Mouse (Mus musculus): ENCODE results near the gene Pde4a.
"Not testable (repeated sequence)": the region's sequence is repeated elsewhere in the genome, so short reads cannot be mapped to it uniquely, and the experiment has no call there.

Gene Pde4a

GRCm38 (mm10) chr9:21241343-21241742 lies 75.8 kb downstream of the Pde4a start:
- in situ Hi-C loops (cut with MboI; ENCODE audit: low sequenced_read_pairs): no loop called here

- in situ Hi-C loops (cut with MboI; ENCODE audit: low sequenced_read_pairs): no loop called here
These were observed 78.4 kb downstream of the Pde4a start for GRCm38 (mm10) chr9:21243826-21244427.

GRCm38 (mm10) chr9:21244428-21245112 lies 79.1 kb downstream of the Pde4a start:
- in situ Hi-C loops (cut with MboI; ENCODE audit: low sequenced_read_pairs): no loop called here

GRCm38 (mm10) chr9:21245113-21245487 lies 79.6 kb downstream of the Pde4a start:
- in situ Hi-C loops (cut with MboI; ENCODE audit: low sequenced_read_pairs): no loop called here

- in situ Hi-C loops (cut with MboI; ENCODE audit: low sequenced_read_pairs): no loop called here
These were observed 80.8 kb downstream of the Pde4a start for GRCm38 (mm10) chr9:21246342-21246741.

- in situ Hi-C loops (cut with MboI; ENCODE audit: low sequenced_read_pairs): no loop called here
These were observed 82.8 kb downstream of the Pde4a start, which contains the start of gene S1pr5 for GRCm38 (mm10) chr9:21248326-21248725. Gene S1pr5, minus strand, starts transcription at chr9:21248443.

- in situ Hi-C loops (cut with MboI; ENCODE audit: low sequenced_read_pairs): no loop called here
These were observed 84.4 kb downstream of the Pde4a start for GRCm38 (mm10) chr9:21249629-21250508.

- in situ Hi-C loops (cut with MboI; ENCODE audit: low sequenced_read_pairs): no loop called here
These were observed 85.0 kb downstream of the Pde4a start for GRCm38 (mm10) chr9:21250509-21250908.

GRCm38 (mm10) chr9:21251116-21251735 lies 85.7 kb downstream of the Pde4a start:
- in situ Hi-C loops (cut with MboI; ENCODE audit: low sequenced_read_pairs): no loop called here

GRCm38 (mm10) chr9:21254690-21255089 lies 89.2 kb downstream of the Pde4a start:
- in situ Hi-C loops (cut with MboI; ENCODE audit: low sequenced_read_pairs): no loop called here

- in situ Hi-C loops (cut with MboI; ENCODE audit: low sequenced_read_pairs): not testable (repeated sequence)
These were observed 90.8 kb downstream of the Pde4a start for GRCm38 (mm10) chr9:21256349-21256748.

- in situ Hi-C loops (cut with MboI; ENCODE audit: low sequenced_read_pairs): no loop called here
These were observed 95.1 kb downstream of the Pde4a start for GRCm38 (mm10) chr9:21260491-21261040.

- in situ Hi-C loops (cut with MboI; ENCODE audit: low sequenced_read_pairs): no loop called here
These were observed 96.3 kb downstream of the Pde4a start for GRCm38 (mm10) chr9:21261831-21262230.
